Mouse (Mus musculus): ENCODE data around the gene Zdhhc19. TPM values are rescaled to one million over a fixed set of nuclear protein-coding genes. Genes with fewer than 3 reads are reported as not detected.

Gene Zdhhc19
- total RNA-seq, 2 experiments from 2014 or later, result not detected

- no peak for DNase-seq (ENCODE audit: low spot score in 2 of 2)
Observed at GRCm38 (mm10) chr16:32607562-32608343, 111.7 kb downstream of the Zdhhc19 start.

- DNase-seq (ENCODE audit: low spot score in 2 of 2), result no peak
Observed at GRCm38 (mm10) chr16:32608344-32608711, 112.3 kb downstream of the Zdhhc19 start.

- peak; percentile 84 to 92 for DNase-seq (ENCODE audit: low spot score in 2 of 2)
Observed at GRCm38 (mm10) chr16:32608712-32609400, 112.8 kb downstream of the Zdhhc19 start, which contains the start of gene Tfrc. Gene Tfrc, plus strand, starts transcription at chr16:32608920.

- DNase-seq (ENCODE audit: low spot score in 2 of 2), result no peak
Observed at GRCm38 (mm10) chr16:32609401-32609779, 113.3 kb downstream of the Zdhhc19 start.

- no peak for DNase-seq (ENCODE audit: low spot score in 2 of 2)
Observed at GRCm38 (mm10) chr16:32610460-32611255, 114.6 kb downstream of the Zdhhc19 start.

Other genes starting within 250 kb of the Zdhhc19 start
- gene Fbxo45, start 249.1 kb upstream of the Zdhhc19 start, total RNA-seq (2021), result 10 to 100 TPM; 26.9 to 27.3 TPM
- 10 to 100 TPM; 16.5 to 17.9 TPM for gene Wdr53, start 249.0 kb upstream of the Zdhhc19 start, total RNA-seq (2021)
- under 1 TPM; 0.20 to 0.23 TPM for gene Smco1, start 224.8 kb upstream of the Zdhhc19 start, total RNA-seq (2021)
- gene Rnf168, start 218.8 kb upstream of the Zdhhc19 start, total RNA-seq (2021), result 10 to 100 TPM; 29.5 to 32.8 TPM
- 10 to 100 TPM; 79.1 to 88.6 TPM for gene Ubxn7, start 164.0 kb upstream of the Zdhhc19 start, total RNA-seq (2021)
- gene Tm4sf19, start 95.8 kb upstream of the Zdhhc19 start, total RNA-seq (2021), result not detected
- gene Tctex1d2, start 76.6 kb upstream of the Zdhhc19 start, total RNA-seq (2021), result 1 to 10 TPM; 8.9 to 9.2 TPM
- gene Pcyt1a, start 65.3 kb upstream of the Zdhhc19 start, total RNA-seq (2021), result 10 to 100 TPM; 66.0 to 70.6 TPM
- 1 to 10 TPM in 1 of 2 experiments, not detected in 1; 1.4 TPM for gene Slc51a, start 8.4 kb upstream of the Zdhhc19 start, total RNA-seq (2021)
- 10 to 100 TPM; 57.2 to 75.8 TPM for gene Tfrc, start 112.7 kb downstream of the Zdhhc19 start, total RNA-seq (2021)
- gene Tnk2, start 147.6 kb downstream of the Zdhhc19 start, total RNA-seq (2021), result 10 to 100 TPM; 75.6 to 77.6 TPM
- under 1 TPM; 0.34 to 0.42 TPM for gene Muc4, start 239.6 kb downstream of the Zdhhc19 start, total RNA-seq (2021)